Mouse (Mus musculus) myocyte (in vitro differentiated cells): ENCODE measurements around the gene Itih3. TPM values are rescaled to one million over a fixed set of nuclear protein-coding genes. Genes with fewer than 3 reads are reported as not detected.

Source experiments
- H3K27me3 ChIP-seq: one replicate; pipeline ENCODE4 v1.6.1; 2011; ENCODE audit not compliant: control insufficient read depth, insufficient read depth, insufficient read length
- H3K36me3 ChIP-seq: one replicate; pipeline ENCODE4 v1.6.1; 2011; ENCODE audit not compliant: control insufficient read depth, insufficient read depth
- H3K4me2 ChIP-seq: one replicate; pipeline ENCODE4 v1.6.1; 2011; ENCODE audit warnings: low read depth, control low read depth
- H3K4me3 ChIP-seq: one replicate; pipeline ENCODE4 v1.5.1; 2011; ENCODE audit warnings: mild to moderate bottlenecking, control low read depth, moderate library complexity
- H3K79me2 ChIP-seq: one replicate; pipeline ENCODE4 v1.6.1; 2011; ENCODE audit not compliant: control insufficient read depth, insufficient read depth
- H3ac ChIP-seq: one replicate; pipeline ENCODE4 v1.6.1; 2011; ENCODE audit not compliant: control insufficient read depth, insufficient read length
- CEBPB ChIP-seq: IDR thresholded peaks from 2 replicates; pipeline ENCODE4 v1.6.1; 2011; ENCODE audit warnings: mild to moderate bottlenecking, moderate library complexity; ENCODE audit not compliant: poor library complexity, insufficient read depth, severe bottlenecking
- E2F4 ChIP-seq: IDR thresholded peaks from one replicate; pipeline ENCODE4 v1.6.1; 2011; ENCODE audit warnings: mild to moderate bottlenecking, control low read depth, moderate library complexity; ENCODE audit not compliant: insufficient read depth
- MAX ChIP-seq: IDR thresholded peaks from one replicate; pipeline ENCODE4 v1.6.1; 2011; ENCODE audit warnings: low read depth, mild to moderate bottlenecking, control low read depth
- MYOD1 ChIP-seq, 3 experiments: IDR thresholded peaks; one replicate each; pipeline ENCODE4 v1.6.1; 2011; ENCODE audit warnings: control low read depth in 2 of 3, low read depth in 2 of 3, mild to moderate bottlenecking in 2 of 3, moderate library complexity in 1 of 3; ENCODE audit not compliant: insufficient read length in 2 of 3, control insufficient read depth in 1 of 3
- MYOG ChIP-seq, 3 experiments: IDR thresholded peaks; one replicate each; pipeline ENCODE4 v1.6.1; 2011; ENCODE audit warnings: control low read depth in 2 of 3, low read depth in 2 of 3, mild to moderate bottlenecking in 2 of 3; ENCODE audit not compliant: insufficient read length in 2 of 3, control insufficient read depth in 1 of 3, insufficient read depth in 1 of 3
- POLR2A ChIP-seq: IDR thresholded peaks from one replicate; pipeline ENCODE4 v1.6.1; 2011; ENCODE audit warnings: low read depth, mild to moderate bottlenecking, control low read depth, moderate library complexity; ENCODE audit not compliant: insufficient read length
- POLR2AphosphoS2 ChIP-seq: IDR thresholded peaks from one replicate; pipeline ENCODE4 v1.6.1; 2011; ENCODE audit warnings: low read depth, control low read depth; ENCODE audit not compliant: insufficient read length
- REST ChIP-seq: IDR thresholded peaks from one replicate; pipeline ENCODE4 v1.6.1; 2011; ENCODE audit warnings: mild to moderate bottlenecking, control low read depth, moderate library complexity; ENCODE audit not compliant: insufficient read depth, insufficient read length
- SRF ChIP-seq: IDR thresholded peaks from one replicate; pipeline ENCODE4 v1.6.1; 2011; ENCODE audit warnings: low read depth; ENCODE audit not compliant: control insufficient read depth, insufficient read length
- TCF12 ChIP-seq: IDR thresholded peaks from one replicate; pipeline ENCODE4 v1.6.1; 2011; ENCODE audit warnings: mild to moderate bottlenecking, control low read depth; ENCODE audit not compliant: poor library complexity, insufficient read depth, severe bottlenecking
- TCF3 ChIP-seq: IDR thresholded peaks from one replicate; pipeline ENCODE4 v1.6.1; 2011; ENCODE audit warnings: low read depth, control low read depth; ENCODE audit not compliant: insufficient read length
- USF1 ChIP-seq: IDR thresholded peaks from one replicate; pipeline ENCODE4 v1.6.1; 2011; ENCODE audit warnings: low read depth, mild to moderate bottlenecking, control low read depth, moderate library complexity
- polyA plus RNA-seq: library from polyadenylated mRNA; unstranded; fragments of >200 nt; fragmentation: generic; extraction: Trizol; gene quantifications from one replicate; pipeline ENCODE4 v1.2.1, GENCODE M21; 2012; ENCODE audit warnings: missing spikeins

Gene Itih3
- polyA plus RNA-seq, 1 experiment: 0.04 TPM

DNA sequence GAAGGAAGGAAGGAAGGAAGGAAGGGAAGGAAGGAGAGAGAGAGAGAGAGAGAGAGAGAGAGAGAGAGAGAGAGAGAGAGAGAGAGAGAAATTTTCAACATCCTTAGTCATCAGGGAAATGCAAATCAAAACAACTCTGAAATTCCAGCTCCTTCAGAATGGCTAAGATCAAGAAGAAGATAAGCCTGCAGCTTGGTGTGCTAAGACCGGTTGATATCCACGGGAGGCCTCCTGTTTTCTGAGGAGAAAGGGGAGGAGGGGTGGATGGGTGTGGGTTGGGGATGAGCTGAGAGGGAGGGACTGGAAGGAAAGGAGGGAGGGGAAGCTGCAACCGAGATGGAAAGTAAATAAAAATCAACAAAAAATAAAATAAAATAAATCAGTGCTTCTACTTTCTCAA lies 38.3 kb downstream of the Itih3 start:
- Histone ChIP-seq H3K4me3 (no peak overlapping the region), H3K4me2 (no peak overlapping the region), H3K27me3 (no peaks in the 10 kb centered on the region), H3ac (no peak overlapping the region), H3K36me3 (no peaks in the 10 kb centered on the region), H3K79me2 (no peaks in the 10 kb centered on the region)
- TF ChIP-seq SRF (no peak), MYOG (IDR thresholded peaks at IDR 0.05; ENCODE audit: control insufficient read depth in 1 of 3, insufficient read depth in 1 of 3, insufficient read length in 2 of 3, low read depth in 2 of 3) (no peak), MYOD1 (IDR thresholded peaks at IDR 0.05; ENCODE audit: control insufficient read depth in 1 of 3, insufficient read length in 2 of 3, low read depth in 2 of 3) (no peak), CEBPB (no peak), POLR2AphosphoS2 (no peak), TCF12 (no peak), TCF3 (no peak), POLR2A (no peak)

- Histone ChIP-seq H3K79me2 (no peaks in the 10 kb centered on the region), H3K36me3 (no peaks in the 10 kb centered on the region), H3K4me3 (no peak overlapping the region), H3K27me3 (no peaks in the 10 kb centered on the region), H3K4me2 (no peak overlapping the region), H3ac (no peak overlapping the region)
- TF ChIP-seq POLR2AphosphoS2 (no peak), TCF12 (no peak), MAX (no peak), TCF3 (no peak), SRF (no peak), MYOG (IDR thresholded peaks at IDR 0.05; ENCODE audit: control insufficient read depth in 1 of 3, insufficient read depth in 1 of 3, insufficient read length in 2 of 3, low read depth in 2 of 3) (no peak), MYOD1 (IDR thresholded peaks at IDR 0.05; ENCODE audit: control insufficient read depth in 1 of 3, insufficient read length in 2 of 3, low read depth in 2 of 3) (no peak), CEBPB (no peak), REST (no peak)
Observed at GRCm38 (mm10) chr14:30881718-30882108, 41.8 kb downstream of the Itih3 start.

DNA sequence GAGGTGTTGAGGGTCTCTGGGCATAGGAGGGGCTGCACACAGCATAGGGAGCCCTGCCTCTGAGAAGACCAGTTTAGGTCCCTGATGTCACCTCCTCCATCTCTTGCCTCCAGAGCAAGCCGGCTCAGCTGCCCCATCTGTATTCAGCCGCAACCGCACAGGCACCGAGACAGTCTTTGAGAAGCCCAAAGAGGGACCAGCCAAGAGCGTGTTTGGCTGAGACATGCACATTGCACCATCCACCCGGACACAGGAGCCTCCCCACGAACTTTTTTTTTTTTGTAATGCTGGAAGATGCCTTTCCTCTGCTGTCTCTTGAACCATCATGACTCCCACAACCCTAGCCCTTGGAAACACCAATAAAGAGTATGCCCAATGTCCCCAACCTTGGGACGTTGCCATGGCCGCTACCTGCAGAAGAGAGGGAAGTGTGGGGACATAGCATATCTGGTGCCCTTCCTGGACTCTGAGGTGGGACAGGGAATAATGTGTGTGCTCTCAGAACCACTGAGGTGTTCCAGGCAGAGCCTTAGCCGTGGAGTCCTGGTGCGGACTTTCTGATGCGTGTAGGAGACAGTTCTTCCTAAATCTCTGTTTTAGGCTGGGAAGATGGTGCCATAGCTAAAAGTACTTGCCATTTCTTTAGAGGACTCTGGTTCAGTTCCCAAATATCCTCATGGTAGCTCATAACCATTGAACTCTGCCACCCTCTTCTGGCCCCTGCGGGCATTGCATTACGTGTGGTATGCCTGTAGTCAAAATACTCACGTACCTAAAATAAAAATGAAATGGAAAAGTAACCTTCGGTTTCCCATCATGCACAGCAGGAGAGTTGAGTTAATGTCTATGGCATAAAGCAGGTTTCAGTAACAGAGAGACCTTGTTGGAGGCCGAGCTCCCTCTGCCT lies 42.5 kb downstream of the Itih3 start:
- Histone ChIP-seq H3K4me2 (peak overlapping the region; percentile 73), H3K4me3 (peak overlapping the region; percentile 24), H3ac (no peak overlapping the region), H3K79me2 (no peaks in the 10 kb centered on the region), H3K36me3 (no peaks in the 10 kb centered on the region), H3K27me3 (no peaks in the 10 kb centered on the region)
- no peak for TF ChIP-seq MAX
- no peak for TF ChIP-seq REST
- TF ChIP-seq POLR2A: no peak
- no peak for TF ChIP-seq CEBPB

GRCm38 (mm10) chr14:30880251-30880650 lies 43.3 kb downstream of the Itih3 start:
- no peaks in the 10 kb centered on the region for H3K36me3 ChIP-seq
- no peak for TF ChIP-seq TCF3
- TF ChIP-seq POLR2A: no peak
- no peak for TF ChIP-seq TCF12
- TF ChIP-seq E2F4: no peak
- no peak for TF ChIP-seq REST
- no peak for TF ChIP-seq POLR2AphosphoS2
- no peak for TF ChIP-seq CEBPB
- no peak for TF ChIP-seq SRF
- no peak for TF ChIP-seq USF1
- TF ChIP-seq MYOD1 (IDR thresholded peaks at IDR 0.05; ENCODE audit: control insufficient read depth in 1 of 3, insufficient read length in 2 of 3, low read depth in 2 of 3): no peak
- no peak for TF ChIP-seq MYOG (IDR thresholded peaks at IDR 0.05; ENCODE audit: control insufficient read depth in 1 of 3, insufficient read depth in 1 of 3, insufficient read length in 2 of 3, low read depth in 2 of 3)
- peak overlapping the region; percentile 73 for H3K4me2 ChIP-seq
- H3K79me2 ChIP-seq: no peaks in the 10 kb centered on the region
- no peak overlapping the region for H3ac ChIP-seq
- peak overlapping the region; percentile 24 for H3K4me3 ChIP-seq
- H3K27me3 ChIP-seq: no peaks in the 10 kb centered on the region

DNA sequence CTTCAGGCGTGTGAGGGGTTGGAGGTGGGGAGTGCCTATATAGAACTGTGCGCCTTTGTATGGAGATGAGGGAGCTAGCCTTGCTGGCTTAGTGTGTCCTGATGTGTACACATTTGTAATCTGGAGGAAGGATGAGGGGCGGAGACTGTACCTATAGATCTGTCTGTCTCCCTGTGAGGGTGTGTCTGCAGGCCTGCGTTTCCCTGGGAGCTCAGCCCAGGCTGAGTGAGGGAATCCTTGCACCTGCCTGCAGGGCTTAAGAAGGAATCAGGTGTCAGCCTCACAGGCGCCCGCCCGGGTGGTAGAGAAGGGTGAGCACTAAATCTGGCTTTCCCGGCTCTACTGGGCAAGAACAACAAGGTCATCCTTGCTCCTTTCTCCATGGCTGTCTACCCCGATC lies 43.8 kb downstream of the Itih3 start:
- no peaks in the 10 kb centered on the region for H3K36me3 ChIP-seq
- H3ac ChIP-seq: no peak overlapping the region
- H3K27me3 ChIP-seq: no peaks in the 10 kb centered on the region
- TF ChIP-seq MYOD1 (IDR thresholded peaks at IDR 0.05; ENCODE audit: control insufficient read depth in 1 of 3, insufficient read length in 2 of 3, low read depth in 2 of 3) (peak in 1 of 3 experiments; percentile 77), TCF12 (no peak), E2F4 (no peak), MYOG (IDR thresholded peaks at IDR 0.05; ENCODE audit: control insufficient read depth in 1 of 3, insufficient read depth in 1 of 3, insufficient read length in 2 of 3, low read depth in 2 of 3) (peak in 1 of 3 experiments; percentile 73), POLR2A (no peak), USF1 (no peak)
- H3K4me3 ChIP-seq: peak overlapping the region; percentile 24
- H3K79me2 ChIP-seq: no peaks in the 10 kb centered on the region
- peak overlapping the region; percentile 73 for H3K4me2 ChIP-seq
